Mouse (Mus musculus) left cerebral cortex, adult 18-20 months (tissue): Measurements from ENCODE around the gene Msl3l2. TPM values are rescaled to one million over a fixed set of nuclear protein-coding genes. Genes with fewer than 3 reads are reported as not detected.
A peak's percentile ranks its signal among the peaks of the same experiment; 100 is the strongest.

ENCODE experiments used
- DNase-seq, 2 experiments: peaks; one replicate each; pipeline ENCODE4 v3.0.0; 2021 to 2022; ENCODE audit warnings: low spot score in 2 of 2, mixed read lengths in 1 of 2
- long read RNA-seq, 2 experiments: library from polyadenylated mRNA; stranded (forward); transcript quantifications; one replicate each; pipeline ENCODE4 v2.0.0; 2021
- total RNA-seq, 2 experiments: library from RNA; stranded (reverse); gene quantifications; 2 replicates each; pipeline ENCODE4 v1.2.3; 2021

Gene Msl3l2
- total RNA-seq, result 10 to 100 TPM; 14.1 to 14.4 TPM
- long read RNA-seq, experiment 1, partial matches to known transcripts, result 0 of 32 reads
- long read RNA-seq, experiment 1, other reads (novel, unspliced or antisense), result 28 of 32 reads
- long read RNA-seq, experiment 2, partial matches to known transcripts, result 0 of 33 reads
- long read RNA-seq, experiment 2, other reads (novel, unspliced or antisense), result 31 of 33 reads

DNA sequence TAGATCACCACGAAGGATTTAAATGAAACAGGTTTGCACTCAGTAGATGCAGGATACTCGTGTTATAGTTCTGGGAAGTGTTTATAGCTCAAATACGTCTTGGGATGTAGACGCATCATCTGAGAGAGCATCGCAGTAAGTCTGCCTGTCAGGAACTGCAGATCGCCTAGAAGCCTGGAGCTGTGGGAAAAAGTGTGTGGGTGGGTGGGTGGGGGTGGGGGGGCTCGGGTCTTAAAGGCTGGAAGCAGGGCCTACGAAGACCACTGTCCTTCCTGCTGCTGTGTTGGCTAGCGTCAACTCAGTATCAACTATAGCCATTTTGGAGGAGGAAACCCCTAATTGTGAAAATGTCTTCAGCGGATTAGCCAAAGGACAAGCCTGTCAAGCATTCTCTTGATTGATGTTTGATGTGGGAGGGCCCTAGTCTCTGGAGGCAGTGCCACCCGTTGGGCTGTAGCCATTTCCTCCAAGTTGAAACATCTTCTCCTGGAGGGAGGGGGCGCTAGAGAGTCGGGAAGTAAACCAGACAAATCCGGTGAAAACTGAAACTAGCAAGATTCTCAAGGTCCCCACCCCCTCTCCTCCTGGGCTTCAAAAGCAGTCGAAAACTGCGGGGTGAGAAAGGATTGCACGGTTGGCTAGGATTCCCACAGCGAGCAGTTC lies at the start of gene Msl3l2:
Msl3l2 (plus strand) TSS at position 585 of the 663 bp plus-strand sequence.
- DNase-seq, result peak; percentile 93 to 95

DNA sequence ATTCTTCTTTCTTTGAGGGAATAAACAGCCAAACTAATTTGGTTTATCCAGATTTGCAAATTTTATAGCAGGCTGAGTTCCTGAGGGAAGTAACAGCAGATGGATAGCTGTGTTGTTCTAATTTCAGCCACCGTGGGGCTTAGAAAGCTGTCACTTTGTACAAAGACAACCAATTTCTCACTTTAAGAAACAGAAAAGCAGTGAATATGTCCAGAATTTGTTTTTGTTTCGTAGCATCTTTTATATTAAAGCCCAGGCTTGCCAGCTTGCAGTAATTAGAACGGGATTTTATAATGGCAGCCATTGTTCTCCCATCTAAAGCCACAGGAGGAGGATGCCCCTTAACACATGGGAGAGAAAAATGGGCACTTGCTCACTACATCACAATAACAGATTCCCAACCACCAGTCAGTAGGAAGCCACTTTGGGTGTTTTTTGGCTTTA lies 47.7 kb upstream of the Msl3l2 start:
- peak in 1 of 2 experiments; percentile 21 for DNase-seq

GRCm38 (mm10) chr10:56061238-56061830 lies 45.4 kb upstream of the Msl3l2 start:
- no peak for DNase-seq

DNA sequence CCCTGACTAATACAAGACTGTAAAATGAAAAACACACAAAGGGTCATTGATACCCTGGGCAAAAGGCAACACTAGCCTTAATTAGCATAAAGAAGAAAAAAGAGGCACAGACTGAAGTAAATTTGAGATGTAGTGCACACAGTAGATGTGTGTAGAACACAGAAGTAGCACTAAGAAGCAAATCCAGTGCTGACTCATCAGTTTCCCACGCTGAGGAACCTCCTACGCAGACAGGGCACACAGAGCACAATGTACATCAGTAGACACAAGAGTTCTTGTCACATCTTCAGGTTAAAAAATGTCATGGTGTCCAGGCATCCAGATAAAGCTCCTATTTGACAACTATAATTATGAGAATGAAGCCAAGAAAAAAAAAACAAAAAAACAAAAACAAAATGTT lies 44.0 kb upstream of the Msl3l2 start:
- DNase-seq, result peak; percentile 25 to 47

DNA sequence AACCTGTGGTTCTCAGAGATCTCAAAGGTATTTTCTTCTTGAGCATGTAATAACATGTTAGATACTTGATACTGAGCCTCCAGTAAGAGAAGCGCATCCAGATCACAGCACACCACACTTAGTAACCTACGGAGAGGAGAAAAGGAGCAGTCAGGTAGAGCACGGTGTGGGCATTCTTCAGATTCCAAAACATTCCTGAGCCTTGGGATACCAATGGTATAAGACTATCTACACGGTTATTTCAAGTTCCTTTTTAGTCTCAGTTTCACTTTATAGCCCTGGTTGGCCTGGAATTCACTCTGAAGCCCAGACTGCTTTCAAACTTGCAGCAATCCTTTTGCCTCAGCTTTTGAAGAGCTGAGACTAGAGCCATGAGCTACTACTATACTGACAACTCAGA lies 17.0 kb upstream of the Msl3l2 start:
- no peak for DNase-seq

GRCm38 (mm10) chr10:56094586-56094985 lies 12.1 kb upstream of the Msl3l2 start:
- DNase-seq, result no peak

DNA sequence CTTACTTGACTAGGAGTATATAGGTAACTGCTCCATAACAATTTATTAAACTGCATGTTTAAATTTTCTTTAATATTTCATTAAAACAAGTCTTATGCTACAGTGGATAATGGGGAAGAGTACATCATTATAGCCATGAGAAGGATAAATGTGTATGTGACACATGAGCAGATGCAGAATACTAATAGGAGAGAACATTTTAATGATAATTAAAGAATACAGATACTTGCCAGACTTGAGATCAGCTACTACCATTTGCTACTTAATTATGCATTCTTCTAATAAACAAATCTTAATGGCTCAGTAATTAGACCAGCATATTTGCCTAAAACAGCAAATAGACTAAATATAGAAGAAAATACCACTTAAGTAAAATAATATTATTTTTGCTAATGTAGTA lies 10.0 kb upstream of the Msl3l2 start:
- DNase-seq, result no peak

GRCm38 (mm10) chr10:56099126-56099525 lies 7.6 kb upstream of the Msl3l2 start:
- DNase-seq, result no peak

DNA sequence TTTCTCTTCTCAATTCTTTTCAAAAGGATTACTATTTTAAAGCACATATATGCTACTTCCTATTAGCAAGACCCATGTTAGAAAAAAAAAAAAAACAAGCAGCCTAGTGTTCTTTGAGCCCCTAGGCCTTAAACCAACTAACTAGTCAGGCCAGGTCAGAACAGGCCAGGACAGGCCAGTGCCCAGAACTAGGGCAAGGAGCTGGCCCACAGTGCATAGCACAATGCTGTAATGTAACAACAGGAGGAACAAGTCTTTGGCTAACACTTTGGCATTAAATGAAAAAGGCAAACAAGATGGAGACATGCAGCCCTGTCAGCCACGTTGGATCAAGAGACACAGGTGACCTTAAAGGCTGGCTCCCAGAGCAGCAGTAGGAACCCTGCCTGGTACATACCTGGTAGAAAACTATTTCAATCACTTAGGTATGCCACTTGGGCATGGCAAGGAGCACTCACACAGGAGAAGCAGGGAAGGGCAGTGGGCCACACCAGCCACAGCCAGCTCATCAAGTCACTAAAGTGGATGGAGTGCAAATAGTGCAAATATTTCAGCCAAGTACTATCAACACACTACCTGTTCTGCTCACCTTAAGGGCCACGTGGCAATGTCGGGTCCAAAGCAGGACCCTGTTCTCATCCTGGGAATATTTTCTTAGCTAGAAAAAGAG lies 6.9 kb upstream of the Msl3l2 start:
- DNase-seq, result no peak

DNA sequence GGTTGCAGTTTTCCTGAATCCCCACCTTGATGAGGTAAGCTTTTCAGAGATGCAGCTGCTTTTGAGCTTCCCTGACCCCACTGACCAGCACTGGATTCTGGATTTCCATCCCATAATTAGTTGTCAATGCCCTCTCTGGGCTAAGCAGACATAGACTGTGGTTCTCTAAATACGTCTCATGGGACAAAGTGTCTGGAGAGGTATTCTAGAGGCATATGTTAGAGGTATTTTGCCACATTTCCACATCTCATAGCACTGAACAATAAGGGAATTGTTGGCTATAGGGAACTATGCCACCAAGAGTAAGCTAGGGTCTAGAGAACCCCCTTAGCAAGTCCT lies 248 bp downstream of the Msl3l2 start:
- no peak for DNase-seq

DNA sequence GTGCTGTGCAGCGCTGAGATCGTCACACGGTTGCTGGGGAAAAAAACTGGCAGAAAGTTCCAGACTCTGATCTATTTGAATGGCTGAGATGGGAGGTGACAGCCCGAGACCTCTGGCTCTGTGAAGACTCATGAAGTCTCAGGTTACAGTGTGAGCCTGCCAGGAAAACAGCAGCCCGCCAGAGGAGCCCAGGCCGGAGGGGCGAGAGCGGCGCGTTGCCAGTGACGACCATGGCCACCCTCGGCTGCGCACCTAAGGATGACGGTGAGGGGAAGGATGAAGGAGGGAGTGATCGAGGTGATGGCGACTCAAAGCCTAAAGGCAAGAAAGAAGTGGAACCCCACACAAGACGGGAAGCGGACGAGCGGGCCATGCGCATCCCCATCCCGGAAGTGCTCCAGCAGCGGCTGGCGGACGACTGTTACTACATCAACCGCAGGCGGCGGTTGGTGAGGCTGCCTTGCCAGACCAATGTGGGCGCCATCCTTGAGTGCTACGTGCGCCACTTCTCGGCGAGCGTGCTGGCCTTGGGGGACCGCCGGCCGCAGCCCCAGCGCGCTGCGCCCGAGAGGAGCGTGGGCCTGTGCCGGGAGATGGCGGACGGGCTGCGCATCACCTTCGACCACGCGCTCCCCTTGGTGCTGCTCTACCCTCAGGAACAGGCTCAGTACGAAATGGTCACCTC lies 8.4 kb downstream of the Msl3l2 start:
- DNase-seq, result peak; percentile 70 to 77

DNA sequence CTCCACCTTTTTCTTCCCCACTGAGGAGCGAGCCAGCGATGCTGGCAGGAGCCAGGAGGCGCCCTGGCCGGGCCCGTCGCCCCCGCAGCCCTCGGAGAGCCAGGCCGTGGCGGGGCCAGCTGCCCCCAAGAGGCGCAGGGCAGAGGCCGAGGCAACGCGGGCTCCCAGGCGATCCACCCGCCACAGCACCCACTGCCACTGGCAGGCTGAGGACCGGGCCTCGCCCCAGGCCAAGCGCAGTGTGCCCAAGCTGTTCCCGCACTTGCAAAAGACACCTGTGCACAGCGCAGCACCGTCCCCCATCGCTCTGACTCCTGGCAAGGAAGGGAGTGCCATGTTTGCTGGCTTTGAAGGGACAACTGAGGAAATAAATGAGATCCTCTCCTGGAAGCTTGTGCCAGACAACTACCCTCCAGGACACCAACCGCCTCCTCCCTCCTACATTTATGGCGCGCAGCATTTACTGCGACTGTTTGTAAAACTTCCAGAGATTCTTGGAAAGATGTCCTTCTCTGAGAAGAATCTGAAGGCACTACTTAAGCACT lies 9.0 kb downstream of the Msl3l2 start:
- peak; percentile 40 to 62 for DNase-seq

DNA sequence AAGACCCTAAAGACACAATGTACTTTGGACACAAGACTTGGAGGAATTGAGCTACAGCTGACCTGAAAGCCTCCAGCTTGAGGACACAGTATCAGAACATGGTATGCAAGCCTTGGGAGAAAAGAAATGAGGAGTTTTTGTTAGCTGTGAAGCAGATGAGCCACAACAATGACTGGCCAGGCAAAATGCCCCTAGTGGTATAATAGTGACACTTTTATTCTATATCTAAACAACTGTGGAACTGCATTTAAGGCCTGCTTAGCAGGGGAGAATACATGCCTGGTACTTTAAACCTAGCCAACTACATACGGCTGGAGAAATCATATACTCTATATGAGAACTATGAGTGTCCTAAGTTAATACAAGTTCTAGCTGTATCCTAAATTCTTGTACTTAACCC lies 20.3 kb downstream of the Msl3l2 start:
- DNase-seq, result no peak

GRCm38 (mm10) chr10:56129642-56130041 lies 22.9 kb downstream of the Msl3l2 start:
- DNase-seq, result no peak

- DNase-seq, result no peak
Observed at GRCm38 (mm10) chr10:56137191-56137590, 30.5 kb downstream of the Msl3l2 start.

GRCm38 (mm10) chr10:56148920-56149319 lies 42.2 kb downstream of the Msl3l2 start:
- DNase-seq, result no peak

DNA sequence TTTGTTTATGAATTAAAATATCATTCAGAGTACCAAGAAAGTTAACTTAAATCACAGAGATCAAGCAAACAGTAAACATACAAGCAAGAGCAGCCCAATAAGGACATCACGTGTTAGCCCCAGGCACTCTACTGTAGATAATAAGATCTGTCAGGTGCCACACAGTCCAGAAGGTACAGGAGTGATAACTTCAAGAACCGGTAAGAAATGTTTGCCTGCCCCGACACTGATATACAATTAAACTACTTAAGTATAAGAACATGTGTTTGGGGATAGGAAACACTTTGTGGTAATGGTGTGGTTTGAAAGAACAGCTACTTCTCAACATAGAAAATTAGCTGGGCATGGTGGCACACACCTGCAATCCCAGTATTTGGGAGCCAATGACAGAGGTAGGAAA lies 50.2 kb downstream of the Msl3l2 start:
- no peak for DNase-seq

DNA sequence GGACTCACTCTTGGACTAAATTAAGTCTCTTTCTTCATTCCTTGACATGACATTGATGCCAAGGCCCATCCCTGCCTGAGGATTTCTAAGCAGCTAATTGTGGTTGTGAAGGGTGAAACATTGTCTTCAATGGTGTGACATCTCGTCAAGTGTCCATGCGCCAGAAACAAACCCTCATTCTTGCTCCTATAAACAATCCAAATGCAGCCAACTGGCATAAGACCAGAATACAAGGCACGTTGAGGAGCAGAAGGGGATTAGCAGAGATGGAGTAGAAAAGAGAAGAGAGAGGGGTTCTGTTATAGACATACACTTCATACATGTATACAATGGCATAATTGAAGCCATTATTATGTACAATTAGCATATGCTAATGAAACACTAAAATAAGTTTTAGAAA lies 51.5 kb downstream of the Msl3l2 start:
- DNase-seq, result no peak

DNA sequence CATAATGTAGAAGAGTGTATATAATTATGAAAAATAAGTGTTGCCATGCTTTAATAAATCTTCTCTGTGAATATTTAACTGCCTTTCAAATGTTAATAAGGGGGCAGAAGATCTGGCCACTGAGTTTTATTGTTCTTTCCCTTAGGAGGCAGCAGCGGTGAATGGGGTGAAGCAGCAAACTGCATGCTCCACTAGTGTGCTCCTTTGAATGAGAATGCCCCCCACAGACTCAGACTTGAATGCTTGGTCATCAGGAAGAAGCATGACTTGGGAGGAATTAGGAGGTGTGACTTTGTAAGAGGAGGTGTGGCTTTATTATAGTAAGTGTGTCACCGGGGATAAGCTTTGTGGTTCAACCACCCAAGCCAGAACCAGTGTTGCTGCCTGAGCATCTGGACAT lies 52.0 kb downstream of the Msl3l2 start:
- DNase-seq, result no peak

DNA sequence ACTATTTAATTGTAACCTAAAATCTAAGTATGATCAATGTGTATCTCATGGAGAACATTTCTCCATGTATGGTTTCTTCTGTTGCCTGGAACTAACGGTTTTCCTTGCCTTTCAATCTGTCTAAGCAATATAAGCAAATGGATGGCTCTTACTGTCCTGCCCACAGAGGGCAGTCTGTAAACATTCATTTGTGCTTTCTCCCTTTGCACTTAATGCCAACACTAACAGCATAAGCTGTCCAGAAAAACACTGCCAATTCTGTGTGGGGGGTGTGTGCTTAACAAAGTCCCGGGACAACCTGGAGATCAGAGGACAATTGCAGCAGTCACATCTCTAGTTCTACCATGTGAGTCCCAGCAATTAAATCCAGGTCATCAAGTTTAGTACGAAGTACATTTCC lies 57.7 kb downstream of the Msl3l2 start:
- DNase-seq, result no peak

DNA sequence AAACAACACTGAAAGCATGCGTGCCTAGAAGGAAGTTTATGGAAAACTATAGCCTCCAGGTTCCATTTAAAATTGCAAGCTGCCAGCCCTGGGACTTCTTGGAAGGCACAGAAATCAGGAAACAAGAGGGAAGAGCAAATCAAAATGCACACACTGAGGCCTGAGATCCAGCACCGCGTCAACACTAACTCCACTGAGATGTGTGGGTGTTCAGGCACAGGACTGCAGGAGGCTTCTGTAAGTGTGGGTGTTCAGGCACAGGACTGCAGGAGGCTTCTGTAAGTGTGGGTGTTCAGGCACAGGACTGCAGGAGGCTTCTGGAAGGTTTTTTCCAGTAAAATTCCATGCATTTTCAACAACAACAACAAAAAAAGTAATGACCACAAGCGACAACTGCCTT lies 59.0 kb downstream of the Msl3l2 start:
- DNase-seq, result peak; percentile 12 to 39
